Mouse (Mus musculus) yolk sac, embryonic 10.5 days (tissue): ENCODE data around the gene Tcf7l2.

Experiments used
- DNase-seq: peaks from one replicate; pipeline ENCODE4 v3.0.0-alpha.2; 2017; ENCODE audit warnings: low spot score

The Tcf7l2 gene

DNA sequence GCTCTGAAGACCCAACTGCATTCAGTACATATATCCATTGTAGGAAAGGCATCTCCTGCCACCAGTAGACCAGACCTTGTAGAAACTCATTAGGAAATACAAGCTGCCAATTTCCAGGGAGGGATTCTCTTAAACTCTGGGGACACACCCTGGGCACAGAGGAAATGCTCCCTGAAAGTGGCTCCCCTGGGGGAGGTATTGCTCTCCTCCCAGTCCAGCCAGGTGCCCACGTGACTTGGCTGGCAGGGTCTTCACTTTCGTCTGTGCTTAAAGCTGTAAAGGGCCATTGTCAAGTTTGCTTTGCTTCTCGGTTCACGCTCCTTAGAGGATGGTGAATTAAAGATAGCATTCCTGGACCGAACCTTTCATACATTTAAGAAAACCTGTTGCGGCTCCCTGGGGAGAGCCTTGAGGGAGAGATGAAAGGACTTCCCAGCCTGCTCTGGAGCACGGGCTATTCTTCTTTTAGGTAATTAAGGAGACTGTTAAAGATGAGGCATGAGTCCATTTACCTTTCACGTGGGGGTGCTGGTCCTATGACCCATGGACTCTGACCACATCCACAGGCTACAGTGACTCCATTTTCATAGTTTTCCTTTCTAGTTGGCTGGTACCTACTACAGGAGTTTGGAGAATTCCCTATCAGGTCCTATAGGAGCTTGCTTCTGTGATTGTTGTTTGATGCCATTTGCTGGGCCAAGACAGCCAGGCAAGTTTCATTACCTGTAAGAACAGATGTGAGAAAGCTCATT is 52.8 kb downstream of the Tcf7l2 start:
- DNase-seq: no peak

DNA sequence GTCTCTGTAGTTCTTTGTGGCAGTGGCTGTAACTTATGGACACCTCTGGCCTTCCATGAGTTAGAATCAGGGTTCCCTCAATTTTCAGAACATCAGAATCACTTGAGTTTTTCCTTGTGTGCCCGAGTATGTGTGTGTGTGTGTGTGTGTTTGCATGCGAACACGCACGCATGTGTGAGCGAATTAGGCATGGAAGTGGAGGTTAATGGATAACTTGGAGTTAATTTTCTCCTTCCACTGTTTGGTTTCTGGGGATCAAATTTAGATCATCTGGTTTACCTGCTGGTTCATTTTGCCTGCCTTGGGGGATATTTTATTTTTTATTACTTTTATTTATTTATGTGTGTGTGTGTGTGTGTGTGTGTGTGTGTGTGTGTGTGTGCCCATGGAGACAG is 53.3 kb downstream of the Tcf7l2 start:
- no peak for DNase-seq

GRCm38 (mm10) chr19:55795349-55795748 is 53.7 kb downstream of the Tcf7l2 start:
- DNase-seq: no peak

GRCm38 (mm10) chr19:55797834-55798233 is 56.2 kb downstream of the Tcf7l2 start:
- no peak for DNase-seq

DNA sequence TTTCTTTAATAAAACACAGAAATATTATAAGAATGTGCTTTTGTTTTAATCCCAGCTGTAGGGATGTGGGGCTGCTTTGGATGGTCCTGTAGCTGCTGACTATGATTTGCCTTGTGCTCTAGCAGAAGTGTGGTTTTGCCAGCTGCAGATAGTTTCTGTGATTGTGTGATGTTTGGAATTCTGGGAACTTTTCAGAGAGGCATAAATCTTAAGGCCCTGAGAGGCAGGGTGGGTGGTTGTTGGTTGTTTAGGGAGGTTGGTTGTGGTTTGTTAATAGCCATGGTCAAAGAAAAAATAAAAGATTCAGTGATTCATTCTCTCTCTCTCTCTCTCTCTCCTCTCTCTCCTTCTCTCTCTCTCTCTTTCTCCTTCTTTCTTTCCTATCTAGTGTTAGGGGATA is 57.8 kb downstream of the Tcf7l2 start:
- no peak for DNase-seq

DNA sequence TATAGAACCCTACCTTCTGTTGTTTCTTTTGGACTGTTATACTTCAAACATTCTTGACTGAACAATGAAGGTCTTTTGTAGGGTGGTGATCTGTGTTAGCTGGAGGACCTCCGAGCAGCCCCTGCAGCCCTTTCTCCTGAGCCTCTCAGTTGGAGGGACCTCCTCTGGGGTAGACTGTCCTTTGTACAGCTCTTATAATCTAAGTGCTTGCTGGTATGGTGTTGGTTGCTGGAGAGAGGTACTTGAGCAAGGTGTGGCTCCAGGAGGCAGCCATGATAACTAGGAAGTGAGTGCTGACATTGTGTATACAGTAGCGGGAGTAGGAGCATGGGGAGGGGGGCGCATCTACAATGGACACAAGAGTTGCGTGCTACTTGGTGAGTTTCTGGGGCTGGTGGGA is 58.4 kb downstream of the Tcf7l2 start:
- DNase-seq: no peak

DNA sequence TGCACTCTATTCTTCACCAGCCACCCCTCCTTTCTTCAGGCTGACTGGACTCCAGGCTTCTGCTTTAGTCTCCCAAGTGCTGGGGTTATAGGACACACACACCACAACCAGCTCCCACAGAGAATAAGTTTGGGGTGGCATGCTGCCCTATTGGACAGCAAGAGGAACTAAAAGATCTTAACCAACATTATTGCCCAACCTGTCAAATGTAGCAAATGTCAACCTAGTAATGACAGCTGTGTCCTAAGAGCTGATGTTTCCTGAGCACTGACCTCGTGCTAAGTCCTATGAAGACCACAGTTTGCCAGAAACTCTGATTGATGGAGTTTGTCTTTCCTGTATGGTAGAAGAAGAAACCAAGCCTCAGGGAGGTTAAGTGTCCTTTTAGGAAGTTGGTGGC is 61.5 kb downstream of the Tcf7l2 start:
- DNase-seq: no peak

DNA sequence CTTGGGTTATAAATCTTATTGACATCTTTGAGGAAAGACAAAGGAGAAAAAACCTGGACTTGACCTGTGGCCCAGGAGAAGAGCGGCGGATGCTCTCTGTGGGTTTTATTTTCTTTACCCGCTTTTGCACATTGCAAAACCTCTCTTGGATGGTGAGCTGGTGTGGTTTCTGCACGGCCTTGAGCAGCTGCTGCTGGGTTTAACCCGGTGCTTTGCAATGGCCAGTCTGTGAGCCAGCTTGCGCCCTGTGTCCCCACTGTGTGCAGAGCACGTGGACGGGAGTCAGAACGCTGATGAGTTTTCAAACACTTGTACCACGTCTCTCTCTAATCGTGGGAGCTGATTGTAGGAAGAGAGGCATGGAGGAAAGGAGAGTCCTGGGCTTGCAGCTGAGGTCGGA is 62.2 kb downstream of the Tcf7l2 start:
- no peak for DNase-seq

GRCm38 (mm10) chr19:55804795-55805194 is 63.2 kb downstream of the Tcf7l2 start:
- DNase-seq: no peak

- DNase-seq: peak; percentile 51
Measured at GRCm38 (mm10) chr19:55806434-55807193, 65.0 kb downstream of the Tcf7l2 start.

DNA sequence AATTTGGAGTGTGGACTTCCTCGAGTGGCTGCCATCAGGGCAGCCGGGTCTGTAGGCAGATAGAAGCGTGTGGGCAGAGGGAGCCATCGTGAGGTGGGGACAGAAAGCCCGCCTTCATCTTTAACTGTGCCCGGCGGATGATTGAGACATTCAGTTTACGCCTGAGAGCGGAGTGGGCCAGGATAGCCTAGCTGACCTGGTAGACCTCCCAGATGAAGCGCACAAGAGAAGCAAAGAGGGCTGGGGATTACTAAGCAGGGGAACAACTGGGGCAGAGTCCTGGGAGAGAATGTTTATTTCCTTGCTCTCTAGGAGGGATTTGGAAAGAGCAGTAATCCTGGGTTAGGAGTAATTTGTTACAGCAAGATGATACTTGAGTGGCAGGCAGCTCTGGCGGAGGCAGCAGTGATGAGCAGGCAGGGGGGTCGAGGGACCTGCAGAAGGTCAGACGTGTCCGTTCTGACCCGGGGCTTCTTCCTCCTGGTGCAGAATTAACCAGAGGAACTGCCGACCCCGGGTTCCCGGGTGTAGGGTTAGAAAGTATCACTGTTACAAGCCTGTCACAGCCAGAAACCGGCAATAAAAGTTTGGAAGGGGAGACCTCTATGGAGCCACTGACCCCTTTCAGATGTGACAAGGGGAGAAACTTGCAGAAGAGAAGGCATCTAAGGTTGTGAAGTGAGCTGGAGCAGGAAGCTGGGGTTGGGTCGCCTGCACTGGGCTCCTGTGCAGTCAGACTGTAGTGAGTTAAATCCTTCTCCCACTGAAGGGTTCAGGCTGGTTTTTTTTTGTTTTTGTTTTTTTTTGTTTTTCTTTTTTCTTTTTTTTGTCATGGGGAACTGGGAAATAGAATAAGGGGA is 65.8 kb downstream of the Tcf7l2 start:
- peak; percentile 34 for DNase-seq

DNA sequence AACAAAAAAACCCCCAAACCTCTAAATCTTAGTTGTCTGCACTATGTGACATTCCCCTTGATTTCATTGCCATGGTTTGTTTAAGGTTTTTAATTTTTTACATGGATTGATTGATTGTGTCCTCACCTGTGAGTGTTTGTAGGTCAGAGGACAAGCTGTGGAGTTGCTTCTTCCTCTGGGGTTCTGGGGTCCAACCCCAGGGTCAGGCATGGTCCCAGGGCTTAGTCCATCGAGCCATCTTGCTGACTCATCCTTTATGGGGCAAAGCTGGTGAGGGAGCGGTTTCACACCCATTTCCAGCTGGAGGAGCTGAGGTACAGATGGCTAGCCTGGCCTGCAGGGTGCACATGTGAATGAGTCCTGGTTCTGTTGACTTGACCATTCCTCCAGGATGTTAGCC is 66.7 kb downstream of the Tcf7l2 start:
- DNase-seq: no peak

- DNase-seq: no peak
Measured at GRCm38 (mm10) chr19:55809539-55809938, 67.9 kb downstream of the Tcf7l2 start.

DNA sequence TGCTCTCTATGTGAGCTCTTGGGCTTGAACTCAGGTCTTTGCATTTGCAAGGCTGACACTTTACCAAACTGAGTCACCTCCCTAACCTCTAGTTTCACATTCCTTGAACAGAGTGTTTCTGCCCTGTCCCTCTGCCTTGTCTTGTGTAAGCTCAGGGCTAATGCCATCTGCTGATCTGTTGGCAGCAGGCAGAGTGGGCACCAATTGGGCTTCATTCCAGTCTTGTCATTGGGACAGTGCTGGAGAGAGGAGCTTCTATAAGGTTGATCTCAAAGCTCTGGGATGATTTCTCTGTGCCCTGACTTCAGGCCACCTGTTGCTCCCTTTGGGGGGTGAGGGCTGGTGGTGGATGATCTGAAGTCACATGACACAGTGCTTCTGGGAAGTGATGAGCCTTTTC is 70.6 kb downstream of the Tcf7l2 start:
- no peak for DNase-seq

- no peak for DNase-seq
Measured at GRCm38 (mm10) chr19:55815010-55815790, 73.6 kb downstream of the Tcf7l2 start.

DNA sequence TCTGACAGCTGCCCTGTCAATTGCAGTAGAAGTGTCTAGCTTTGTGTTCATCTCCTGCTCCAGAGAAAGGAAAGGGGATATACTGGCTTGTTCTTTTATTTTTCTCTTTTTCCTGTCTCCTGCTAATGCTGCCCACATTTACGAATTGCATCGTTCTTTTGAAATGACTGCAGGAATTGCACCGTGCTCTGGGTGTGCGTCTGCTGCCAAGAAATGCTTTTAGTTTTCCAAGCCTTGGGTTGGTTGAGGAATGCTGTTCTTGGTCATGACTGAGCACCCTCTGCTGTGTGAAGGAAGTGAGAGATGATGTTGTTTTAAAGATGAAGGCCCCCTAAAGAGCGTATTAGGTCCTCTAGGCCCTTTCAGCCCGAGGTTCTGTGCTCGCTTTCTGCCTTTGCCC is 75.4 kb downstream of the Tcf7l2 start:
- DNase-seq: no peak

DNA sequence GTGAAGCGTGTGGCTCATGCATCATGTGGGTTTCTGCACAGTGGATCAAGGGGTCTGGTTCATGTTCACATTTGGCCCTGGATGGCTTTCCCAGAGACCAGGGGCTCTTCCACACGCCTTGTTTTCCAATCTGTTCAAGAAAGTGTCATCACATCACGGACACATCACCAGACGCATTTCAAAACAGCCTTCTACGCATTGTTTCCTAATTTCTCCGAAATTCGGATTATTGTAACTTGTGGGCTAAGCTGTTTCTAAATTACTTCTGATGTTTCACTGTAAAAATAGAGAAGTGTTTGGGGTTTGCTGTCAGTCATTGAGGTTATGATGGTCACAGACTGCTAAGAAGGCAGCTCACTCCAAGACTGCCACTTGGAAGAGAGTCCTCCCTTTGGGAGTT is 78.6 kb downstream of the Tcf7l2 start:
- no peak for DNase-seq

GRCm38 (mm10) chr19:55825001-55825827 is 83.6 kb downstream of the Tcf7l2 start:
- no peak for DNase-seq

GRCm38 (mm10) chr19:55825951-55826507 is 84.4 kb downstream of the Tcf7l2 start:
- DNase-seq: no peak

GRCm38 (mm10) chr19:55827613-55828259 is 86.1 kb downstream of the Tcf7l2 start:
- no peak for DNase-seq
